Mouse (Mus musculus): ENCODE data around the gene Gnas.
"Not testable (repeated sequence)": the region's sequence is repeated elsewhere in the genome, so short reads cannot be mapped to it uniquely, and the experiment has no call there.

The Gnas gene

GRCm38 (mm10) chr2:174328358-174328905, 44.3 kb downstream of the Gnas start:
- DNase-seq (ENCODE audit: low spot score in 2 of 2) = no peak

GRCm38 (mm10) chr2:174328926-174329662, 45.0 kb downstream of the Gnas start:
- no peak for DNase-seq (ENCODE audit: low spot score in 2 of 2)

- peak; percentile 60 to 71 for DNase-seq (ENCODE audit: low spot score in 2 of 2)
Observed at GRCm38 (mm10) chr2:174329663-174330615, 45.8 kb downstream of the Gnas start.

GRCm38 (mm10) chr2:174330616-174331191, 46.6 kb downstream of the Gnas start:
- peak in 1 of 2 experiments; percentile 67 for DNase-seq (ENCODE audit: low spot score in 2 of 2)

- no peak for DNase-seq (ENCODE audit: low spot score in 2 of 2)
Observed at GRCm38 (mm10) chr2:174331282-174332030, 47.3 kb downstream of the Gnas start.

- DNase-seq (ENCODE audit: low spot score in 2 of 2) = no peak
Observed at GRCm38 (mm10) chr2:174333239-174333890, 49.2 kb downstream of the Gnas start.

GRCm38 (mm10) chr2:174334415-174334814, 50.3 kb downstream of the Gnas start:
- DNase-seq (ENCODE audit: low spot score in 2 of 2) = no peak

GRCm38 (mm10) chr2:174337275-174337674, 53.2 kb downstream of the Gnas start:
- no peak for DNase-seq (ENCODE audit: low spot score in 2 of 2)

GRCm38 (mm10) chr2:174339701-174340100, 55.6 kb downstream of the Gnas start:
- no peak for DNase-seq (ENCODE audit: low spot score in 2 of 2)

- DNase-seq (ENCODE audit: low spot score in 2 of 2) = no peak
Observed at GRCm38 (mm10) chr2:174340229-174340892, 56.2 kb downstream of the Gnas start.

GRCm38 (mm10) chr2:174340893-174341580, 56.9 kb downstream of the Gnas start:
- no peak for DNase-seq (ENCODE audit: low spot score in 2 of 2)

- DNase-seq (ENCODE audit: low spot score in 2 of 2) = no peak
Observed at GRCm38 (mm10) chr2:174342793-174343400, 58.8 kb downstream of the Gnas start.

GRCm38 (mm10) chr2:174343566-174343965, 59.4 kb downstream of the Gnas start:
- DNase-seq (ENCODE audit: low spot score in 2 of 2) = no peak

- peak; percentile 69 to 88 for DNase-seq (ENCODE audit: low spot score in 2 of 2)
Observed at GRCm38 (mm10) chr2:174344003-174344655, 60.0 kb downstream of the Gnas start.

- DNase-seq (ENCODE audit: low spot score in 2 of 2) = no peak
Observed at GRCm38 (mm10) chr2:174344996-174345395, 60.9 kb downstream of the Gnas start.

- DNase-seq (ENCODE audit: low spot score in 2 of 2) = no peak
Observed at GRCm38 (mm10) chr2:174346612-174346998, 62.5 kb downstream of the Gnas start, which contains the start of gene Gm20721. TSS of gene Gm20721 (minus strand) at chr2:174346712.

- not testable (repeated sequence) for DNase-seq (ENCODE audit: low spot score in 2 of 2)
Observed at GRCm38 (mm10) chr2:174346999-174347668, 63.0 kb downstream of the Gnas start.

GRCm38 (mm10) chr2:174358516-174358915, 74.4 kb downstream of the Gnas start:
- DNase-seq (ENCODE audit: low spot score in 2 of 2) = no peak
